Mouse (Mus musculus) neural tube, embryonic 14.5 days (tissue): Measurements from ENCODE around the gene Nek2. TPM values are rescaled to one million over a fixed set of nuclear protein-coding genes. Genes with fewer than 3 reads are reported as not detected.

ENCODE experiments used
- ATAC-seq: fragments of 200-750 bp; cut with Nextera tagmentation; 2 replicates; pipeline ENCODE4 v1.8.0; 2017; ENCODE audit warnings: low read depth, mild to moderate bottlenecking, moderate TSS enrichment, moderate library complexity
- H3K27ac ChIP-seq: fragments of 300-500 bp; sonication (generic); 2 replicates; pipeline ENCODE4 v1.5.1; 2014; ENCODE audit warnings: low read depth, mild to moderate bottlenecking, control low read depth, low read length, moderate library complexity, mixed read lengths
- H3K27me3 ChIP-seq: fragments of 300-500 bp; sonication (generic); 2 replicates; pipeline ENCODE4 v1.6.1; 2014; ENCODE audit warnings: low read length; ENCODE audit not compliant: control insufficient read depth, insufficient read depth
- H3K36me3 ChIP-seq: fragments of 300-500 bp; sonication (generic); 2 replicates; pipeline ENCODE4 v1.6.1; 2014; ENCODE audit warnings: low read length, mixed read lengths; ENCODE audit not compliant: control insufficient read depth, insufficient read depth
- H3K4me1 ChIP-seq: fragments of 300-500 bp; sonication (generic); 2 replicates; pipeline ENCODE4 v1.6.1; 2014; ENCODE audit warnings: low read length; ENCODE audit not compliant: control insufficient read depth, insufficient read depth
- H3K4me2 ChIP-seq: fragments of 300-500 bp; sonication (generic); 2 replicates; pipeline ENCODE4 v1.6.1; 2014; ENCODE audit warnings: mild to moderate bottlenecking, low read depth, low read length, control low read depth
- H3K4me3 ChIP-seq: fragments of 300-500 bp; sonication (generic); 2 replicates; pipeline ENCODE4 v1.5.1; 2014; ENCODE audit warnings: low read depth, low read length, control low read depth, mixed read lengths
- H3K9ac ChIP-seq: fragments of 300-500 bp; sonication (generic); replicated peaks from 2 replicates; pipeline ENCODE4 v1.6.1; 2014; ENCODE audit warnings: low read depth, mild to moderate bottlenecking, control low read depth, low read length, mixed read lengths
- H3K9me3 ChIP-seq: fragments of 300-500 bp; sonication (generic); 2 replicates; pipeline ENCODE4 v1.6.1; 2016; ENCODE audit warnings: low read length; ENCODE audit not compliant: control insufficient read depth
- WGBS: fragments of 180-500 bp; shearing (Covaris S2); extraction: QIAGEN DNeasy Blood & Tissue Kit; methylation state at CpG from one replicate; pipeline ENCODE4 v1.1.7; 2014; 5-methylcytosine and 5-hydroxymethylcytosine counted together
- polyA plus RNA-seq: library from polyadenylated mRNA; unstranded; fragments of >200 nt; fragmentation: Nextera tagmentation; extraction: Ambion mirVana; gene quantifications from 2 replicates; pipeline ENCODE4 v1.2.1, GENCODE M21; 2014

Nek2 gene
- polyA plus RNA-seq, 1 experiment from 2014 or later = 1.8 TPM

GRCm38 (mm10) chr1:191793888-191794532 is 27.2 kb upstream of the Nek2 start:
- Histone ChIP-seq H3K9me3 (no peaks in the 10 kb centered on the region), H3K36me3 (no peaks in the 10 kb centered on the region), H3K27ac (no peak overlapping the region), H3K27me3 (no peaks in the 10 kb centered on the region), H3K4me3 (no peak overlapping the region), H3K9ac (no peak overlapping the region), H3K4me1 (no peaks in the 10 kb centered on the region), H3K4me2 (no peak overlapping the region)
- 89% methylated on average over 7 of the region's 7 CpGs for WGBS
- ATAC-seq = no peak

GRCm38 (mm10) chr1:191796238-191796896 is 24.9 kb upstream of the Nek2 start:
- 91% methylated on average over 4 of the region's 4 CpGs for WGBS
- no peak overlapping the region for H3K9ac ChIP-seq
- ATAC-seq = no peak

GRCm38 (mm10) chr1:191802093-191802819 is 19.0 kb upstream of the Nek2 start:
- no peak overlapping the region for H3K4me2 ChIP-seq
- H3K27me3 ChIP-seq = no peaks in the 10 kb centered on the region
- H3K9ac ChIP-seq = no peak overlapping the region
- H3K4me1 ChIP-seq = no peaks in the 10 kb centered on the region
- H3K36me3 ChIP-seq = no peaks in the 10 kb centered on the region
- no peak overlapping the region for H3K27ac ChIP-seq
- WGBS = 40% methylated on average over 9 of the region's 9 CpGs
- no peaks in the 10 kb centered on the region for H3K9me3 ChIP-seq
- H3K4me3 ChIP-seq = no peak overlapping the region
- no peak for ATAC-seq

More at GRCm38 (mm10) chr1:191796238-191796896, 24.9 kb upstream of the Nek2 start:
- Histone ChIP-seq H3K9me3 (no peaks in the 10 kb centered on the region), H3K4me3 (no peak overlapping the region), H3K27me3 (no peaks in the 10 kb centered on the region), H3K4me1 (no peaks in the 10 kb centered on the region), H3K27ac (no peak overlapping the region), H3K4me2 (no peak overlapping the region), H3K36me3 (no peaks in the 10 kb centered on the region)

GRCm38 (mm10) chr1:191802820-191803655 is 18.2 kb upstream of the Nek2 start:
- Histone ChIP-seq H3K4me2 (no peak overlapping the region), H3K4me1 (no peaks in the 10 kb centered on the region), H3K27me3 (no peaks in the 10 kb centered on the region), H3K27ac (no peak overlapping the region), H3K36me3 (no peaks in the 10 kb centered on the region), H3K9me3 (no peaks in the 10 kb centered on the region), H3K9ac (no peak overlapping the region), H3K4me3 (no peak overlapping the region)
- ATAC-seq = no peak
- 77% methylated on average over 10 of the region's 10 CpGs for WGBS

- no peak overlapping the region for H3K4me3 ChIP-seq
- WGBS = 71% methylated on average over 5 of the region's 5 CpGs
- ATAC-seq = no peak
- H3K4me1 ChIP-seq = no peaks in the 10 kb centered on the region
- no peaks in the 10 kb centered on the region for H3K36me3 ChIP-seq
- no peak overlapping the region for H3K27ac ChIP-seq
- H3K4me2 ChIP-seq = no peak overlapping the region
- no peak overlapping the region for H3K9ac ChIP-seq
- no peaks in the 10 kb centered on the region for H3K9me3 ChIP-seq
- no peaks in the 10 kb centered on the region for H3K27me3 ChIP-seq
These were observed 16.5 kb upstream of the Nek2 start for GRCm38 (mm10) chr1:191804747-191805146.

- WGBS = 81% methylated on average over 6 of the region's 6 CpGs
- H3K9ac ChIP-seq = no peak overlapping the region
- H3K4me3 ChIP-seq = no peak overlapping the region
- H3K9me3 ChIP-seq = no peaks in the 10 kb centered on the region
- no peak overlapping the region for H3K4me2 ChIP-seq
- H3K27ac ChIP-seq = no peak overlapping the region
- no peaks in the 10 kb centered on the region for H3K27me3 ChIP-seq
- H3K36me3 ChIP-seq = no peaks in the 10 kb centered on the region
- no peak for ATAC-seq
- H3K4me1 ChIP-seq = no peaks in the 10 kb centered on the region
These were observed 15.5 kb upstream of the Nek2 start for GRCm38 (mm10) chr1:191805788-191806187.

- 93% methylated on average over 4 of the region's 4 CpGs for WGBS
These were observed 14.5 kb upstream of the Nek2 start for GRCm38 (mm10) chr1:191806740-191807139.

GRCm38 (mm10) chr1:191807979-191808378 is 13.3 kb upstream of the Nek2 start:
- Histone ChIP-seq H3K27me3 (no peaks in the 10 kb centered on the region), H3K36me3 (no peaks in the 10 kb centered on the region), H3K4me1 (no peaks in the 10 kb centered on the region), H3K9ac (no peak overlapping the region), H3K4me2 (no peak overlapping the region), H3K9me3 (no peaks in the 10 kb centered on the region), H3K4me3 (no peak overlapping the region), H3K27ac (no peak overlapping the region)
- ATAC-seq = no peak
- 88% methylated on average over 7 of the region's 7 CpGs for WGBS

More at GRCm38 (mm10) chr1:191806740-191807139, 14.5 kb upstream of the Nek2 start:
- Histone ChIP-seq H3K27me3 (no peaks in the 10 kb centered on the region), H3K4me1 (no peaks in the 10 kb centered on the region), H3K4me2 (no peak overlapping the region), H3K9ac (no peak overlapping the region), H3K9me3 (no peaks in the 10 kb centered on the region), H3K27ac (no peak overlapping the region), H3K4me3 (no peak overlapping the region), H3K36me3 (no peaks in the 10 kb centered on the region)
- ATAC-seq = no peak
